Mouse (Mus musculus): ENCODE data around the gene Tnrc6c. TPM values are rescaled to one million over a fixed set of nuclear protein-coding genes. Genes with fewer than 3 reads are reported as not detected.

The Tnrc6c gene
- polyA plus RNA-seq, 1 experiment from 2014 or later = 13.1 TPM

- no peaks in the 10 kb centered on the region for H3K79me2 ChIP-seq (ENCODE audit: inconsistent target)
- no peak overlapping the region for H3K4me3 ChIP-seq (ENCODE audit: inconsistent target)
- WGBS (ENCODE audit: missing documents) = 93% methylated on average over 3 of the region's 3 CpGs
- peaks cover 29% of the 10 kb centered on the region; the same call in 1 of the 2 replicates for H3K36me3 ChIP-seq (ENCODE audit: inconsistent target)
- no peak overlapping the region for H3K27ac ChIP-seq
These were observed 112.2 kb downstream of the Tnrc6c start for GRCm38 (mm10) chr11:117766275-117766674.

DNA sequence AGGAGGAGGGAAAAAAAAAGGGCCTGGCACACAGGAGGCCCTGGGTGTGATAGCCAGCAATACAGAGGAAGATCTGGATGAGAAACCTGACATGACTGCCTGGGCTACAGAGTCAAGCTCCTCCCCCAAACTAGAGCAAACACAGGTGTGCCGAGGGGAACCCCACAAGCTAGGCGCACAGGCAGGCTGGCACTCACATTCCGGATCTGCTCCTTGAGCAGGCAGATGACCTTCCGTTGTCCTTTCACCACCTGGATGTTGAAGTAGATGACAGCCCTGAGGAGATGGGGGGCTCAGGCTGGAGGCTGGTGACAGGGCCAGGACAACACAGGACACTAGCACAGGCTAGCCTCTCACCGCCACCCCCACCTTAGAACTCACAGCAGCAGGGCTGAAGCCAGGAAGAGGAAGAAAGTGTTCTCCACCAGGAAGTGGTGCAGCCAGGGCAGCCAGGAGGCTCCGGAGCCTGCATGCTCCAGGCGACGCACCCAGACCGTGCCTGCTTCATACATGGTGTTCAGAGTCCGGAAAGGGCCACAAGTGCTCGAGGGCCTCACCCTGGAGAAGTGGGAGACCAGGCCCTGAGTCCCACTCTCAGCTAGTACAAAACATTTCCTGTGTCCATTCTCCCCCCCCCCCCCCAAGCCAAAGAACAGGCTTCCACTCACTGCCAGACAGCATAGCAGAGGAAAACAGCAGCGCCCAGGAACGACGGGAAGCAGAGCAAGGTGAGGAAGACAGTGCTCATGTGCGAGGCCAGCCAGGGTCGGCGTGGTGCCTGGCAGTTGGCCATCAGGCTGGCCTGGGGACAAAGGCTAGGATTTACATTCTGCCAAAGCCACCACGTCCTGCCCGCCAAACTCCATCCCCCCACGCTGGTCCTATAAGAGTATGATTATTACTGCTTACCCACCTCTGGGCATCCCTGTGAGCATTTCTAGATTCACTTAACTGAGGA lies 114.9 kb downstream of the Tnrc6c start:
- Histone ChIP-seq H3K36me3 (ENCODE audit: inconsistent target) (peaks cover 40% of the 10 kb centered on the region; the same call in 1 of the 2 replicates), H3K79me2 (ENCODE audit: inconsistent target) (no peaks in the 10 kb centered on the region), H3K27ac (no peak overlapping the region), H3K4me3 (ENCODE audit: inconsistent target) (no peak overlapping the region)
- 82% methylated on average over 20 of the region's 20 CpGs for WGBS (ENCODE audit: missing documents)

- H3K36me3 ChIP-seq (ENCODE audit: inconsistent target) = peaks cover 38% of the 10 kb centered on the region; the same call in 1 of the 2 replicates
- 94% methylated on average over 7 of the region's 7 CpGs for WGBS (ENCODE audit: missing documents)
- H3K4me3 ChIP-seq (ENCODE audit: inconsistent target) = no peak overlapping the region
- no peaks in the 10 kb centered on the region for H3K79me2 ChIP-seq (ENCODE audit: inconsistent target)
- no peak overlapping the region for H3K27ac ChIP-seq
These were observed 115.6 kb downstream of the Tnrc6c start for GRCm38 (mm10) chr11:117769683-117770047.

- Histone ChIP-seq H3K36me3 (ENCODE audit: inconsistent target) (peaks cover 35% of the 10 kb centered on the region; the same call in 1 of the 2 replicates), H3K27ac (no peak overlapping the region), H3K4me3 (ENCODE audit: inconsistent target) (no peak overlapping the region), H3K79me2 (ENCODE audit: inconsistent target) (no peaks in the 10 kb centered on the region)
- 93% methylated on average over 10 of the region's 10 CpGs for WGBS (ENCODE audit: missing documents)
These were observed 116.3 kb downstream of the Tnrc6c start for GRCm38 (mm10) chr11:117770407-117770806.

GRCm38 (mm10) chr11:117772352-117772751 lies 118.3 kb downstream of the Tnrc6c start:
- Histone ChIP-seq H3K79me2 (ENCODE audit: inconsistent target) (no peaks in the 10 kb centered on the region), H3K36me3 (ENCODE audit: inconsistent target) (peaks cover 25% of the 10 kb centered on the region; the same call in 1 of the 2 replicates), H3K4me3 (ENCODE audit: inconsistent target) (no peak overlapping the region), H3K27ac (no peak overlapping the region)
- WGBS (ENCODE audit: missing documents) = 99% methylated on average over 7 of the region's 7 CpGs

- H3K79me2 ChIP-seq (ENCODE audit: inconsistent target) = no peaks in the 10 kb centered on the region
- 94% methylated on average over 10 of the region's 10 CpGs for WGBS (ENCODE audit: missing documents)
- H3K27ac ChIP-seq = no peak overlapping the region
- no peak overlapping the region for H3K4me3 ChIP-seq (ENCODE audit: inconsistent target)
- H3K36me3 ChIP-seq (ENCODE audit: inconsistent target) = peaks cover 25% of the 10 kb centered on the region; the same call in 1 of the 2 replicates
These were observed 120.8 kb downstream of the Tnrc6c start for GRCm38 (mm10) chr11:117774925-117775324.

DNA sequence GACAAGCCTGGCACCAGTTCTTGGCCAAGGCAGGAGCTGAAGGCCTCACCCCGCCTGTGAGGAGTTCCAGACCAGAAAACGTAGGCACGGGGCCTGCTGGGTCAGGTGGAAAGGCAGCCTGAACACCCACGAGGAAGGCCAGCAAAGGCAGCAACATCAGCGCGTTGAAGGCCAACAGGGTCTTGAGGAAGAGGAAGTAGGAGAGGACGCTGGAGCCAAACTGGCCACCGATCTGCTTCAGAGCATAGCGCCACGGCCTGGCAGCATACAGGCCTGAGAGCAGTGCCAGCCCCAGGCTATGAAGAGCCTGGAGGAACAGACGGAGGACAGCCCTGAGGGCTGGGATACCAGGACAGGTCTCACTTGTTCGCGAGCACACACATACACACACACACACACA lies 121.5 kb downstream of the Tnrc6c start:
- Histone ChIP-seq H3K36me3 (ENCODE audit: inconsistent target) (peaks cover 25% of the 10 kb centered on the region; the same call in 1 of the 2 replicates), H3K4me3 (ENCODE audit: inconsistent target) (no peak overlapping the region), H3K27ac (no peak overlapping the region), H3K79me2 (ENCODE audit: inconsistent target) (no peaks in the 10 kb centered on the region)
- 62% methylated on average over 10 of the region's 13 CpGs for WGBS (ENCODE audit: missing documents)

GRCm38 (mm10) chr11:117776085-117776792 lies 122.2 kb downstream of the Tnrc6c start:
- Histone ChIP-seq H3K36me3 (ENCODE audit: inconsistent target) (peaks cover 25% of the 10 kb centered on the region; the same call in 1 of the 2 replicates), H3K4me3 (ENCODE audit: inconsistent target) (no peak overlapping the region), H3K27ac (no peak overlapping the region), H3K79me2 (ENCODE audit: inconsistent target) (no peaks in the 10 kb centered on the region)
- 93% methylated on average over 14 of the region's 14 CpGs for WGBS (ENCODE audit: missing documents)

- H3K4me3 ChIP-seq (ENCODE audit: inconsistent target) = no peak overlapping the region
- H3K79me2 ChIP-seq (ENCODE audit: inconsistent target) = no peaks in the 10 kb centered on the region
- H3K27ac ChIP-seq = no peak overlapping the region
These were observed 123.0 kb downstream of the Tnrc6c start for GRCm38 (mm10) chr11:117777111-117777510.

GRCm38 (mm10) chr11:117778031-117778430 lies 123.9 kb downstream of the Tnrc6c start:
- Histone ChIP-seq H3K27ac (no peak overlapping the region), H3K4me3 (ENCODE audit: inconsistent target) (no peak overlapping the region), H3K79me2 (ENCODE audit: inconsistent target) (no peaks in the 10 kb centered on the region), H3K36me3 (ENCODE audit: inconsistent target) (peaks cover 19% of the 10 kb centered on the region; the same call in 1 of the 2 replicates)
- 91% methylated on average over 8 of the region's 11 CpGs for WGBS (ENCODE audit: missing documents)

More at GRCm38 (mm10) chr11:117777111-117777510, 123.0 kb downstream of the Tnrc6c start:
- 39% methylated on average over 5 of the region's 5 CpGs for WGBS (ENCODE audit: missing documents)
- H3K36me3 ChIP-seq (ENCODE audit: inconsistent target) = peaks cover 25% of the 10 kb centered on the region; the same call in 1 of the 2 replicates

- Histone ChIP-seq H3K27ac (peak overlapping the region; percentile 98), H3K4me3 (ENCODE audit: inconsistent target) (peak overlapping the region; percentile 44; the same call in 1 of the 2 replicates), H3K79me2 (ENCODE audit: inconsistent target) (no peaks in the 10 kb centered on the region), H3K36me3 (ENCODE audit: inconsistent target) (peaks cover 9% of the 10 kb centered on the region; the same call in 1 of the 2 replicates)
- WGBS (ENCODE audit: missing documents) = 21% methylated on average over 12 of the region's 12 CpGs
These were observed 124.9 kb downstream of the Tnrc6c start for GRCm38 (mm10) chr11:117778851-117779433.

GRCm38 (mm10) chr11:117779434-117780198 lies 125.5 kb downstream of the Tnrc6c start:
- H3K36me3 ChIP-seq (ENCODE audit: inconsistent target) = peaks cover 5% of the 10 kb centered on the region; the same call in 1 of the 2 replicates
- peak overlapping the region; percentile 98 for H3K27ac ChIP-seq
- 1% methylated on average over 38 of the region's 38 CpGs for WGBS (ENCODE audit: missing documents)
- peak overlapping the region; percentile 44 for H3K4me3 ChIP-seq (ENCODE audit: inconsistent target)
- H3K79me2 ChIP-seq (ENCODE audit: inconsistent target) = no peaks in the 10 kb centered on the region

DNA sequence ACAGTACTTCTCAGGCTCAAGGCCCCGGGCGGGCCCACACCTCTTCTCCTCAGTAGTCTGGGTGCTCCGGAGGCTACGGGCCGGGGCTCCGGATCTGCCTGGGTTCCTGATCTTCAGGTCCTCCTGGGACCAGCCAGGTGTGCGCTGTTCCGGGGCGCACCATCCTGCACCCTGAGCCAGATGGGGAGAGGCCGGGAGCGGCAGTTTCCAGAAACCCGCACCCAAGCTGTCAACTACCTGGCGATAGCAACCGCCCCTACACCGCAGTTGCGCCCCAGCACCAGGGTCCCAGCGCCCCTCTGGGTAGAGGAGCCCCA lies 126.1 kb downstream of the Tnrc6c start:
- WGBS (ENCODE audit: missing documents) = under 1% methylated on average over 17 of the region's 17 CpGs
- H3K4me3 ChIP-seq (ENCODE audit: inconsistent target) = peak overlapping the region; percentile 44
- H3K27ac ChIP-seq = peak overlapping the region; percentile 98
- no peaks in the 10 kb centered on the region for H3K79me2 ChIP-seq (ENCODE audit: inconsistent target)
- no peaks in the 10 kb centered on the region; the same call in 1 of the 2 replicates for H3K36me3 ChIP-seq (ENCODE audit: inconsistent target)
